Mouse (Mus musculus) testis, adult 10 weeks (tissue): Measurements from ENCODE around the gene Dlx6. TPM values are rescaled to one million over a fixed set of nuclear protein-coding genes. Genes with fewer than 3 reads are reported as not detected.

ENCODE experiments used
- polyA plus RNA-seq: library from polyadenylated mRNA; stranded (reverse); fragments of 350-450 nt; fragmentation: Illumina TruSeq; extraction: RNeasy Lipid Tissue Mini Kit (QIAGEN cat#74804); gene quantifications from one replicate; pipeline ENCODE4 v1.2.3, GENCODE M21; 2014; ENCODE audit warnings: low read depth, low replicate concordance

The Dlx6 gene
- 6.0 TPM for polyA plus RNA-seq

GRCm38 (mm10) chr6:6863160-6863870 lies at the start of gene Dlx6:
Dlx6 (plus strand) TSS chr6:6863334.

GRCm38 (mm10) chr6:6881638-6882190 lies 18.6 kb downstream of the Dlx6 start, which contains the start of gene Dlx5:
Dlx5 (minus strand) TSS chr6:6882085.

Other genes starting within 250 kb of the Dlx6 start
- 1.2 TPM for gene Dlx5, start 18.8 kb downstream of the Dlx6 start, polyA plus RNA-seq
- 5.9 TPM for gene Sdhaf3, start 92.7 kb downstream of the Dlx6 start, polyA plus RNA-seq